Mouse (Mus musculus): Measurements from ENCODE around the gene Islr2. TPM values are rescaled to one million over a fixed set of nuclear protein-coding genes. Genes with fewer than 3 reads are reported as not detected.

Islr2 gene
- polyA plus RNA-seq, 1 experiment, result 1.7 TPM

GRCm38 (mm10) chr9:58209462-58210303 lies 5.6 kb upstream of the Islr2 start:
- 72% methylated on average over 8 of the region's 8 CpGs for WGBS

GRCm38 (mm10) chr9:58206013-58206412 lies 1.9 kb upstream of the Islr2 start:
- 92% methylated on average over 7 of the region's 7 CpGs for WGBS

More at GRCm38 (mm10) chr9:58209462-58210303, 5.6 kb upstream of the Islr2 start:
- no peak overlapping the region for H3K27ac ChIP-seq (ENCODE audit: insufficient read depth, low read depth, low read length)
- H3K4me3 ChIP-seq (ENCODE audit: insufficient read depth, low read depth, low read length), result no peak overlapping the region
- TF ChIP-seq POLR2A (IDR thresholded peaks at IDR 0.05; ENCODE audit: low read depth, low read length), result no peak
- TF ChIP-seq CTCF (conservative IDR thresholded peaks at IDR 0.05; ENCODE audit: insufficient read depth, insufficient read length, low read depth, low read length), result no peak
- DNase-seq, result peak; percentile 42
- H3K27me3 ChIP-seq (replicated peaks; ENCODE audit: control insufficient read depth, insufficient read depth, low read length), result no peaks in the 10 kb centered on the region
- no peaks in the 10 kb centered on the region for H3K4me1 ChIP-seq (ENCODE audit: control insufficient read depth, insufficient read depth, low read length)
- H3K36me3 ChIP-seq (ENCODE audit: control insufficient read depth, insufficient read depth, low read length), result no peaks in the 10 kb centered on the region

GRCm38 (mm10) chr9:58204448-58205000 lies 405 bp upstream of the Islr2 start:
- H3K27me3 ChIP-seq (replicated peaks; ENCODE audit: control insufficient read depth, insufficient read depth, low read length), result no peaks in the 10 kb centered on the region
- peak; percentile 94 for DNase-seq
- no peaks in the 10 kb centered on the region for H3K36me3 ChIP-seq (ENCODE audit: control insufficient read depth, insufficient read depth, low read length)
- H3K4me1 ChIP-seq (ENCODE audit: control insufficient read depth, insufficient read depth, low read length), result no peaks in the 10 kb centered on the region
- peak overlapping the region; percentile 60 for H3K4me3 ChIP-seq (ENCODE audit: insufficient read depth, low read depth, low read length)
- H3K27ac ChIP-seq (ENCODE audit: insufficient read depth, low read depth, low read length), result no peak overlapping the region
- no peak for TF ChIP-seq POLR2A (IDR thresholded peaks at IDR 0.05; ENCODE audit: low read depth, low read length)
- peak; percentile 93 for TF ChIP-seq CTCF (conservative IDR thresholded peaks at IDR 0.05; ENCODE audit: insufficient read depth, insufficient read length, low read depth, low read length)
- 2% methylated on average over 18 of the region's 18 CpGs for WGBS

More at GRCm38 (mm10) chr9:58206013-58206412, 1.9 kb upstream of the Islr2 start:
- DNase-seq, result no peak
- no peak overlapping the region for H3K4me3 ChIP-seq (ENCODE audit: insufficient read depth, low read depth, low read length)
- H3K27me3 ChIP-seq (replicated peaks; ENCODE audit: control insufficient read depth, insufficient read depth, low read length), result no peaks in the 10 kb centered on the region
- H3K27ac ChIP-seq (ENCODE audit: insufficient read depth, low read depth, low read length), result no peak overlapping the region
- H3K4me1 ChIP-seq (ENCODE audit: control insufficient read depth, insufficient read depth, low read length), result no peaks in the 10 kb centered on the region
- H3K36me3 ChIP-seq (ENCODE audit: control insufficient read depth, insufficient read depth, low read length), result no peaks in the 10 kb centered on the region
- TF ChIP-seq POLR2A (IDR thresholded peaks at IDR 0.05; ENCODE audit: low read depth, low read length), result no peak
- no peak for TF ChIP-seq CTCF (conservative IDR thresholded peaks at IDR 0.05; ENCODE audit: insufficient read depth, insufficient read length, low read depth, low read length)

- TF ChIP-seq POLR2A (IDR thresholded peaks at IDR 0.05; ENCODE audit: low read depth, low read length) (no peak), CTCF (conservative IDR thresholded peaks at IDR 0.05; ENCODE audit: insufficient read depth, insufficient read length, low read depth, low read length) (no peak)
- WGBS, result 28% methylated on average over 14 of the region's 14 CpGs
- Histone ChIP-seq H3K27me3 (replicated peaks; ENCODE audit: control insufficient read depth, insufficient read depth, low read length) (no peaks in the 10 kb centered on the region; the same call in 1 of the 2 replicates), H3K4me1 (ENCODE audit: control insufficient read depth, insufficient read depth, low read length) (no peaks in the 10 kb centered on the region; the same call in 1 of the 2 replicates), H3K27ac (ENCODE audit: insufficient read depth, low read depth, low read length) (no peak overlapping the region), H3K4me3 (ENCODE audit: insufficient read depth, low read depth, low read length) (no peak overlapping the region), H3K36me3 (ENCODE audit: control insufficient read depth, insufficient read depth, low read length) (no peaks in the 10 kb centered on the region)
- no peak for DNase-seq
Observed at GRCm38 (mm10) chr9:58202676-58203453, 1.3 kb downstream of the Islr2 start.

GRCm38 (mm10) chr9:58201861-58202549 lies 2.1 kb downstream of the Islr2 start:
- Histone ChIP-seq H3K4me3 (ENCODE audit: insufficient read depth, low read depth, low read length) (no peak overlapping the region), H3K27ac (ENCODE audit: insufficient read depth, low read depth, low read length) (no peak overlapping the region), H3K27me3 (replicated peaks; ENCODE audit: control insufficient read depth, insufficient read depth, low read length) (peaks cover 2% of the 10 kb centered on the region), H3K4me1 (ENCODE audit: control insufficient read depth, insufficient read depth, low read length) (peaks cover 3% of the 10 kb centered on the region; the same call in 1 of the 2 replicates), H3K36me3 (ENCODE audit: control insufficient read depth, insufficient read depth, low read length) (no peaks in the 10 kb centered on the region)
- WGBS, result 5% methylated on average over 37 of the region's 37 CpGs
- TF ChIP-seq CTCF (conservative IDR thresholded peaks at IDR 0.05; ENCODE audit: insufficient read depth, insufficient read length, low read depth, low read length) (no peak), POLR2A (IDR thresholded peaks at IDR 0.05; ENCODE audit: low read depth, low read length) (no peak)
- no peak for DNase-seq

- Histone ChIP-seq H3K27me3 (replicated peaks; ENCODE audit: control insufficient read depth, insufficient read depth, low read length) (peaks cover 3% of the 10 kb centered on the region), H3K36me3 (ENCODE audit: control insufficient read depth, insufficient read depth, low read length) (no peaks in the 10 kb centered on the region), H3K4me3 (ENCODE audit: insufficient read depth, low read depth, low read length) (no peak overlapping the region), H3K4me1 (ENCODE audit: control insufficient read depth, insufficient read depth, low read length) (peaks cover 3% of the 10 kb centered on the region; the same call in 1 of the 2 replicates), H3K27ac (ENCODE audit: insufficient read depth, low read depth, low read length) (no peak overlapping the region)
- WGBS, result 11% methylated on average over 24 of the region's 24 CpGs
- DNase-seq, result no peak
- TF ChIP-seq CTCF (conservative IDR thresholded peaks at IDR 0.05; ENCODE audit: insufficient read depth, insufficient read length, low read depth, low read length), result no peak
- no peak for TF ChIP-seq POLR2A (IDR thresholded peaks at IDR 0.05; ENCODE audit: low read depth, low read length)
Observed at GRCm38 (mm10) chr9:58201091-58201842, 2.9 kb downstream of the Islr2 start.
